Mouse (Mus musculus) embryonic facial prominence, embryonic 13.5 days (tissue): ENCODE data around the gene Olfr222. TPM values are rescaled to one million over a fixed set of nuclear protein-coding genes. Genes with fewer than 3 reads are reported as not detected.

ENCODE experiments used
- ATAC-seq: fragments of 200-750 bp; cut with Nextera tagmentation; 2 replicates; pipeline ENCODE4 v1.8.0; 2017; ENCODE audit warnings: low read depth; ENCODE audit not compliant: insufficient number of reproducible peaks, insufficient read depth, low FRiP score, low TSS enrichment
- H3K27ac ChIP-seq: fragments of 300-500 bp; sonication (generic); 2 replicates; pipeline ENCODE4 v1.5.1; 2015; ENCODE audit warnings: moderate library complexity, mild to moderate bottlenecking, inconsistent platforms
- H3K27me3 ChIP-seq: fragments of 300-500 bp; sonication (generic); 2 replicates; pipeline ENCODE4 v1.6.1; 2015; ENCODE audit warnings: mild to moderate bottlenecking, inconsistent platforms
- H3K36me3 ChIP-seq: fragments of 300-500 bp; sonication (generic); 2 replicates; pipeline ENCODE4 v1.6.1; 2015; ENCODE audit warnings: mild to moderate bottlenecking, inconsistent platforms
- H3K4me1 ChIP-seq: fragments of 300-500 bp; sonication (generic); 2 replicates; pipeline ENCODE4 v1.6.1; 2015; ENCODE audit warnings: inconsistent platforms
- H3K4me2 ChIP-seq: fragments of 300-500 bp; sonication (generic); 2 replicates; pipeline ENCODE4 v1.6.1; 2015; ENCODE audit warnings: moderate library complexity, mild to moderate bottlenecking, inconsistent platforms
- H3K4me3 ChIP-seq: fragments of 300-500 bp; sonication (generic); 2 replicates; pipeline ENCODE4 v1.5.1; 2015; ENCODE audit warnings: mild to moderate bottlenecking, inconsistent platforms
- H3K9ac ChIP-seq: fragments of 300-500 bp; sonication (generic); 2 replicates; pipeline ENCODE4 v1.6.1; 2015; ENCODE audit warnings: mild to moderate bottlenecking, inconsistent platforms
- H3K9me3 ChIP-seq: fragments of 300-500 bp; sonication (generic); 2 replicates; pipeline ENCODE4 v1.6.1; 2016; ENCODE audit warnings: inconsistent platforms
- WGBS: fragments of 180-500 bp; shearing (Covaris S2); methylation state at CpG from one replicate; pipeline ENCODE4 v1.1.7; 2015; ENCODE audit warnings: mixed read lengths; 5-methylcytosine and 5-hydroxymethylcytosine counted together
- polyA plus RNA-seq: library from polyadenylated mRNA; unstranded; fragments of >200 nt; fragmentation: Nextera tagmentation; extraction: Ambion mirVana; gene quantifications from 2 replicates; pipeline ENCODE4 v1.2.1, GENCODE M21; 2015

Olfr222 gene
- polyA plus RNA-seq, 1 experiment from 2014 or later = not detected

- Histone ChIP-seq H3K4me3 (no peak overlapping the region), H3K4me2 (no peak overlapping the region), H3K27ac (no peak overlapping the region), H3K27me3 (no peaks in the 10 kb centered on the region), H3K9ac (no peak overlapping the region), H3K4me1 (no peaks in the 10 kb centered on the region), H3K36me3 (no peaks in the 10 kb centered on the region), H3K9me3 (no peaks in the 10 kb centered on the region)
- WGBS = 90% methylated on average over 8 of the region's 8 CpGs
- ATAC-seq = no peak
These were observed 13.5 kb upstream of the Olfr222 start for GRCm38 (mm10) chr11:59589496-59589895.

- H3K9me3 ChIP-seq = no peaks in the 10 kb centered on the region
- H3K9ac ChIP-seq = no peak overlapping the region
- no peaks in the 10 kb centered on the region for H3K4me1 ChIP-seq
- ATAC-seq = no peak
- H3K36me3 ChIP-seq = no peaks in the 10 kb centered on the region
- 22% methylated on average over 6 of the region's 6 CpGs for WGBS
- no peak overlapping the region for H3K4me3 ChIP-seq
- no peak overlapping the region for H3K27ac ChIP-seq
- H3K4me2 ChIP-seq = no peak overlapping the region
- no peaks in the 10 kb centered on the region for H3K27me3 ChIP-seq
These were observed 8.5 kb upstream of the Olfr222 start for GRCm38 (mm10) chr11:59584539-59584938.

- no peaks in the 10 kb centered on the region for H3K9me3 ChIP-seq
- 50% methylated on average over 9 of the region's 9 CpGs for WGBS
- H3K4me1 ChIP-seq = no peaks in the 10 kb centered on the region
- H3K9ac ChIP-seq = no peak overlapping the region
- no peak for ATAC-seq
- H3K4me2 ChIP-seq = no peak overlapping the region
- peaks cover 15% of the 10 kb centered on the region for H3K27me3 ChIP-seq
- H3K4me3 ChIP-seq = no peak overlapping the region
- no peaks in the 10 kb centered on the region for H3K36me3 ChIP-seq
- no peak overlapping the region for H3K27ac ChIP-seq
These were observed 309 bp downstream of the Olfr222 start for GRCm38 (mm10) chr11:59575726-59576125.

- no peak overlapping the region for H3K9ac ChIP-seq
These were observed 6.7 kb downstream of the Olfr222 start for GRCm38 (mm10) chr11:59569306-59569705.

GRCm38 (mm10) chr11:59562837-59563236 is 13.2 kb downstream of the Olfr222 start:
- WGBS = 75% methylated on average over 9 of the region's 9 CpGs
- Histone ChIP-seq H3K4me2 (no peak overlapping the region), H3K27ac (no peak overlapping the region), H3K27me3 (no peaks in the 10 kb centered on the region), H3K4me3 (no peak overlapping the region), H3K4me1 (no peaks in the 10 kb centered on the region), H3K9me3 (no peaks in the 10 kb centered on the region), H3K36me3 (no peaks in the 10 kb centered on the region), H3K9ac (no peak overlapping the region)
- ATAC-seq = no peak

More at GRCm38 (mm10) chr11:59569306-59569705, 6.7 kb downstream of the Olfr222 start:
- H3K9me3 ChIP-seq = no peaks in the 10 kb centered on the region
- H3K27me3 ChIP-seq = peaks cover 10% of the 10 kb centered on the region
- no peak for ATAC-seq
- no peak overlapping the region for H3K4me2 ChIP-seq
- no peak overlapping the region for H3K27ac ChIP-seq
- 61% methylated on average over 3 of the region's 3 CpGs for WGBS
- no peaks in the 10 kb centered on the region for H3K36me3 ChIP-seq
- H3K4me1 ChIP-seq = no peaks in the 10 kb centered on the region
- H3K4me3 ChIP-seq = no peak overlapping the region

GRCm38 (mm10) chr11:59562336-59562735 is 13.7 kb downstream of the Olfr222 start:
- WGBS = 91% methylated on average over 4 of the region's 4 CpGs
- no peak overlapping the region for H3K27ac ChIP-seq
- no peaks in the 10 kb centered on the region for H3K27me3 ChIP-seq
- H3K4me2 ChIP-seq = no peak overlapping the region
- H3K9me3 ChIP-seq = no peaks in the 10 kb centered on the region
- no peak overlapping the region for H3K9ac ChIP-seq
- ATAC-seq = no peak
- H3K4me3 ChIP-seq = no peak overlapping the region
- H3K36me3 ChIP-seq = no peaks in the 10 kb centered on the region
- H3K4me1 ChIP-seq = no peaks in the 10 kb centered on the region

GRCm38 (mm10) chr11:59560906-59561305 is 15.1 kb downstream of the Olfr222 start:
- Histone ChIP-seq H3K9me3 (no peaks in the 10 kb centered on the region), H3K4me1 (no peaks in the 10 kb centered on the region), H3K36me3 (no peaks in the 10 kb centered on the region), H3K4me3 (no peak overlapping the region), H3K4me2 (no peak overlapping the region), H3K27ac (no peak overlapping the region), H3K9ac (no peak overlapping the region), H3K27me3 (no peaks in the 10 kb centered on the region)
- 62% methylated on average over 3 of the region's 3 CpGs for WGBS
- ATAC-seq = no peak

- Histone ChIP-seq H3K27me3 (no peaks in the 10 kb centered on the region), H3K4me3 (no peak overlapping the region), H3K4me1 (no peaks in the 10 kb centered on the region), H3K27ac (no peak overlapping the region), H3K9ac (no peak overlapping the region), H3K4me2 (no peak overlapping the region), H3K36me3 (no peaks in the 10 kb centered on the region), H3K9me3 (no peaks in the 10 kb centered on the region)
- ATAC-seq = no peak
- WGBS = 80% methylated on average over 8 of the region's 8 CpGs
These were observed 21.5 kb downstream of the Olfr222 start for GRCm38 (mm10) chr11:59554535-59554934.

- Histone ChIP-seq H3K9ac (no peak overlapping the region), H3K4me2 (no peak overlapping the region), H3K27me3 (no peaks in the 10 kb centered on the region), H3K4me1 (no peaks in the 10 kb centered on the region), H3K4me3 (no peak overlapping the region), H3K27ac (no peak overlapping the region), H3K36me3 (no peaks in the 10 kb centered on the region), H3K9me3 (no peaks in the 10 kb centered on the region)
- WGBS = 92% methylated on average over 11 of the region's 11 CpGs
- no peak for ATAC-seq
These were observed 21.9 kb downstream of the Olfr222 start for GRCm38 (mm10) chr11:59554127-59554526.

GRCm38 (mm10) chr11:59544005-59544404 is 32.0 kb downstream of the Olfr222 start:
- H3K9me3 ChIP-seq = no peaks in the 10 kb centered on the region
- no peak overlapping the region for H3K4me2 ChIP-seq
- no peaks in the 10 kb centered on the region for H3K27me3 ChIP-seq
- H3K4me3 ChIP-seq = no peak overlapping the region
- no peak overlapping the region for H3K27ac ChIP-seq
- no peak for ATAC-seq
- H3K9ac ChIP-seq = no peak overlapping the region
- no peaks in the 10 kb centered on the region for H3K4me1 ChIP-seq
- no peaks in the 10 kb centered on the region for H3K36me3 ChIP-seq
- 84% methylated on average over 9 of the region's 9 CpGs for WGBS

GRCm38 (mm10) chr11:59543376-59543775 is 32.7 kb downstream of the Olfr222 start:
- Histone ChIP-seq H3K9me3 (no peaks in the 10 kb centered on the region), H3K4me2 (no peak overlapping the region), H3K9ac (no peak overlapping the region), H3K4me1 (peaks cover 2% of the 10 kb centered on the region; the same call in 1 of the 2 replicates), H3K27ac (no peak overlapping the region), H3K4me3 (no peak overlapping the region), H3K36me3 (no peaks in the 10 kb centered on the region), H3K27me3 (no peaks in the 10 kb centered on the region)
- WGBS = 85% methylated on average over 3 of the region's 3 CpGs
- ATAC-seq = no peak

- H3K9me3 ChIP-seq = no peaks in the 10 kb centered on the region
- no peak overlapping the region for H3K4me3 ChIP-seq
- peaks cover 11% of the 10 kb centered on the region for H3K4me1 ChIP-seq
- no peak for ATAC-seq
- 74% methylated on average over 6 of the region's 6 CpGs for WGBS
- H3K36me3 ChIP-seq = no peaks in the 10 kb centered on the region
- no peaks in the 10 kb centered on the region for H3K27me3 ChIP-seq
- no peak overlapping the region for H3K27ac ChIP-seq
- H3K4me2 ChIP-seq = no peak overlapping the region
- no peak overlapping the region for H3K9ac ChIP-seq
These were observed 33.6 kb downstream of the Olfr222 start for GRCm38 (mm10) chr11:59542442-59542841.

GRCm38 (mm10) chr11:59541324-59541723 is 34.7 kb downstream of the Olfr222 start, which contains the start of gene Nlrp3:
Gene Nlrp3 (plus strand): TSS chr11:59541568.
- no peaks in the 10 kb centered on the region for H3K9me3 ChIP-seq
- no peak within 1 kb of the TSS for H3K4me2 ChIP-seq
- peaks cover 11% of the 10 kb centered on the region for H3K4me1 ChIP-seq
- no peak for ATAC-seq
- no peak within 1 kb of the TSS for H3K9ac ChIP-seq
- no peak within 1 kb of the TSS for H3K27ac ChIP-seq
- 42% methylated on average over 3 of the region's 3 CpGs for WGBS
- H3K27me3 ChIP-seq = no peaks in the 10 kb centered on the region
- no peak within 1 kb of the TSS for H3K4me3 ChIP-seq
- H3K36me3 ChIP-seq = no peaks in the 10 kb centered on the region
